Mouse (Mus musculus) intestine, postnatal 0 days (tissue): ENCODE results near the gene Sh3bgrl2. TPM values are rescaled to one million over a fixed set of nuclear protein-coding genes. Genes with fewer than 3 reads are reported as not detected.
A peak's percentile ranks its signal among the peaks of the same experiment; 100 is the strongest.

Experiments used
- ATAC-seq: fragments of 200-750 bp; cut with Nextera tagmentation; 2 replicates; pipeline ENCODE4 v1.8.0; 2017; ENCODE audit warnings: mild to moderate bottlenecking, moderate TSS enrichment, moderate library complexity
- H3K27ac ChIP-seq: fragments of 300-500 bp; sonication (generic); 2 replicates; pipeline ENCODE4 v1.5.1; 2014; ENCODE audit warnings: mild to moderate bottlenecking, low read depth, low read length, moderate library complexity
- H3K27me3 ChIP-seq: fragments of 300-500 bp; sonication (generic); replicated peaks from 2 replicates; pipeline ENCODE4 v1.6.1; 2014; ENCODE audit warnings: low read length, mixed read lengths; ENCODE audit not compliant: control insufficient read depth, insufficient read depth
- H3K36me3 ChIP-seq: fragments of 300-500 bp; sonication (generic); 2 replicates; pipeline ENCODE4 v1.6.1; 2014; ENCODE audit warnings: mild to moderate bottlenecking, moderate library complexity; ENCODE audit not compliant: control insufficient read depth, insufficient read depth
- H3K4me1 ChIP-seq: fragments of 300-500 bp; sonication (generic); replicated peaks from 2 replicates; pipeline ENCODE4 v1.6.1; 2014; ENCODE audit warnings: antibody characterized with exemption, low read length, mixed read lengths; ENCODE audit not compliant: control insufficient read depth, insufficient read depth
- H3K4me2 ChIP-seq: fragments of 300-500 bp; sonication (generic); replicated peaks from 2 replicates; pipeline ENCODE4 v1.6.1; 2014; ENCODE audit warnings: low read depth, mild to moderate bottlenecking, moderate library complexity
- H3K4me3 ChIP-seq: fragments of 300-500 bp; sonication (generic); 2 replicates; pipeline ENCODE4 v1.5.1; 2014; ENCODE audit warnings: low read depth, low read length
- H3K9ac ChIP-seq: fragments of 300-500 bp; sonication (generic); 2 replicates; pipeline ENCODE4 v1.6.1; 2014; ENCODE audit warnings: mild to moderate bottlenecking, low read depth, low read length
- H3K9me3 ChIP-seq: fragments of 300-500 bp; sonication (generic); 2 replicates; pipeline ENCODE4 v1.6.1; 2016; ENCODE audit warnings: mixed run types; ENCODE audit not compliant: control insufficient read depth
- CTCF ChIP-seq: sonication (generic); IDR thresholded peaks from 2 replicates; pipeline ENCODE4 v1.5.1; 2016; ENCODE audit warnings: low read depth, mild to moderate bottlenecking, control low read depth, antibody characterized with exemption, moderate library complexity
- WGBS: fragments of 180-500 bp; shearing (Covaris S2); extraction: QIAGEN DNeasy Blood & Tissue Kit; methylation state at CpG from one replicate; pipeline ENCODE4 v1.1.7; 2014; 5-methylcytosine and 5-hydroxymethylcytosine counted together
- polyA plus RNA-seq: library from polyadenylated mRNA; unstranded; fragments of >200 nt; fragmentation: Nextera tagmentation; extraction: Ambion mirVana; gene quantifications from 2 replicates; pipeline ENCODE4 v1.2.1, GENCODE M21; 2015

Sh3bgrl2 gene
- polyA plus RNA-seq, 1 experiment from 2014 or later = 21.7 TPM

GRCm38 (mm10) chr9:83572870-83573269 lies 24.7 kb downstream of the Sh3bgrl2 start:
- H3K4me3 ChIP-seq = no peak overlapping the region
- H3K27ac ChIP-seq = peak overlapping the region; percentile 9; the same call in 1 of the 2 replicates
- no peaks in the 10 kb centered on the region for H3K27me3 ChIP-seq
- no peak overlapping the region for H3K9ac ChIP-seq
- no peaks in the 10 kb centered on the region for H3K36me3 ChIP-seq
- WGBS = 25% methylated on average over 2 of the region's 2 CpGs
- TF ChIP-seq CTCF = no peak
- peaks cover 12% of the 10 kb centered on the region; the same call in 1 of the 2 replicates for H3K4me1 ChIP-seq
- no peaks in the 10 kb centered on the region for H3K9me3 ChIP-seq
- no peak for ATAC-seq
- no peak overlapping the region for H3K4me2 ChIP-seq

- Histone ChIP-seq H3K27ac (no peak overlapping the region), H3K9ac (no peak overlapping the region), H3K4me3 (no peak overlapping the region), H3K4me2 (no peak overlapping the region), H3K9me3 (no peaks in the 10 kb centered on the region), H3K4me1 (peaks cover 12% of the 10 kb centered on the region; the same call in 1 of the 2 replicates), H3K27me3 (no peaks in the 10 kb centered on the region), H3K36me3 (no peaks in the 10 kb centered on the region)
- no peak for TF ChIP-seq CTCF
- WGBS = 46% methylated on average over 2 of the region's 2 CpGs
- ATAC-seq = no peak
Observed at GRCm38 (mm10) chr9:83573588-83573987, 25.5 kb downstream of the Sh3bgrl2 start.

GRCm38 (mm10) chr9:83575403-83575802 lies 27.3 kb downstream of the Sh3bgrl2 start:
- ATAC-seq = peak; percentile 42
- Histone ChIP-seq H3K4me1 (peaks cover 12% of the 10 kb centered on the region; the same call in 1 of the 2 replicates), H3K4me3 (no peak overlapping the region), H3K27me3 (no peaks in the 10 kb centered on the region), H3K27ac (peak overlapping the region; percentile 30; the same call in 1 of the 2 replicates), H3K4me2 (no peak overlapping the region), H3K36me3 (0 out of 2 replicates have a peak, but pooled peaks cover 3% of the 10 kb centered on the region), H3K9me3 (no peaks in the 10 kb centered on the region), H3K9ac (no peak overlapping the region)
- TF ChIP-seq CTCF = no peak
- WGBS = 62% methylated on average over 4 of the region's 4 CpGs

GRCm38 (mm10) chr9:83576018-83576688 lies 28.0 kb downstream of the Sh3bgrl2 start:
- Histone ChIP-seq H3K36me3 (peaks cover 8% of the 10 kb centered on the region; the same call in 1 of the 2 replicates), H3K27ac (peak overlapping the region; percentile 30; the same call in 1 of the 2 replicates), H3K4me3 (no peak overlapping the region), H3K4me1 (peaks cover 12% of the 10 kb centered on the region; the same call in 1 of the 2 replicates), H3K27me3 (no peaks in the 10 kb centered on the region), H3K9me3 (no peaks in the 10 kb centered on the region), H3K9ac (no peak overlapping the region), H3K4me2 (no peak overlapping the region)
- 27% methylated on average over 7 of the region's 7 CpGs for WGBS
- TF ChIP-seq CTCF = no peak
- ATAC-seq = no peak; the same call in 1 of the 2 replicates

- 26% methylated on average over 3 of the region's 3 CpGs for WGBS
- peak; percentile 91 for TF ChIP-seq CTCF
- Histone ChIP-seq H3K9ac (no peak overlapping the region), H3K4me1 (peaks cover 12% of the 10 kb centered on the region; the same call in 1 of the 2 replicates), H3K36me3 (peaks cover 8% of the 10 kb centered on the region; the same call in 1 of the 2 replicates), H3K4me2 (no peak overlapping the region), H3K27ac (no peak overlapping the region), H3K9me3 (no peaks in the 10 kb centered on the region), H3K4me3 (no peak overlapping the region), H3K27me3 (no peaks in the 10 kb centered on the region)
- 0 out of 2 replicates have a peak, but pooled peaks have one; percentile 31 for ATAC-seq
Observed at GRCm38 (mm10) chr9:83576689-83577057, 28.5 kb downstream of the Sh3bgrl2 start.

- WGBS = 85% methylated on average over 7 of the region's 7 CpGs
- Histone ChIP-seq H3K27me3 (no peaks in the 10 kb centered on the region), H3K4me3 (no peak overlapping the region), H3K9ac (no peak overlapping the region), H3K9me3 (no peaks in the 10 kb centered on the region), H3K4me2 (no peak overlapping the region), H3K4me1 (peaks cover 9% of the 10 kb centered on the region; the same call in 1 of the 2 replicates), H3K27ac (no peak overlapping the region), H3K36me3 (peaks cover 8% of the 10 kb centered on the region; the same call in 1 of the 2 replicates)
- TF ChIP-seq CTCF = no peak
- ATAC-seq = no peak
Observed at GRCm38 (mm10) chr9:83577260-83577659, 29.1 kb downstream of the Sh3bgrl2 start.
